Mouse (Mus musculus) hindbrain, embryonic 13.5 days (tissue): ENCODE results near the gene Larp1. TPM values are rescaled to one million over a fixed set of nuclear protein-coding genes. Genes with fewer than 3 reads are reported as not detected.

Source experiments
- ATAC-seq: fragments of 200-750 bp; cut with Nextera tagmentation; 2 replicates; pipeline ENCODE4 v1.8.0; 2017; ENCODE audit warnings: moderate TSS enrichment; ENCODE audit not compliant: low FRiP score
- H3K27ac ChIP-seq: fragments of 300-500 bp; sonication (generic); 2 replicates; pipeline ENCODE4 v1.5.1; 2015; ENCODE audit warnings: inconsistent platforms, mild to moderate bottlenecking, moderate library complexity
- H3K27me3 ChIP-seq: fragments of 300-500 bp; sonication (generic); 2 replicates; pipeline ENCODE4 v1.6.1; 2015; ENCODE audit warnings: mild to moderate bottlenecking, inconsistent platforms
- H3K36me3 ChIP-seq: fragments of 300-500 bp; sonication (generic); 2 replicates; pipeline ENCODE4 v1.6.1; 2015; ENCODE audit warnings: mild to moderate bottlenecking, inconsistent platforms
- H3K4me1 ChIP-seq: fragments of 300-500 bp; sonication (generic); replicated peaks from 2 replicates; pipeline ENCODE4 v1.6.1; 2015; ENCODE audit warnings: inconsistent platforms
- H3K4me2 ChIP-seq: fragments of 300-500 bp; sonication (generic); 2 replicates; pipeline ENCODE4 v1.6.1; 2015; ENCODE audit warnings: inconsistent platforms, mild to moderate bottlenecking, moderate library complexity
- H3K4me3 ChIP-seq: fragments of 300-500 bp; sonication (generic); 2 replicates; pipeline ENCODE4 v1.5.1; 2015; ENCODE audit warnings: mild to moderate bottlenecking, inconsistent platforms
- H3K9ac ChIP-seq: fragments of 300-500 bp; sonication (generic); 2 replicates; pipeline ENCODE4 v1.6.1; 2015; ENCODE audit warnings: mild to moderate bottlenecking, inconsistent platforms
- H3K9me3 ChIP-seq: fragments of 300-500 bp; sonication (generic); 2 replicates; pipeline ENCODE4 v1.6.1; 2016; ENCODE audit warnings: inconsistent platforms
- WGBS: fragments of 180-500 bp; shearing (Covaris S2); methylation state at CpG from one replicate; pipeline ENCODE4 v1.1.7; 2015; 5-methylcytosine and 5-hydroxymethylcytosine counted together
- polyA plus RNA-seq: library from polyadenylated mRNA; unstranded; fragments of >200 nt; fragmentation: Nextera tagmentation; extraction: Ambion mirVana; gene quantifications from 2 replicates; pipeline ENCODE4 v1.2.1, GENCODE M21; 2015

The Larp1 gene
- polyA plus RNA-seq, 1 experiment from 2014 or later, result 16.4 TPM

DNA sequence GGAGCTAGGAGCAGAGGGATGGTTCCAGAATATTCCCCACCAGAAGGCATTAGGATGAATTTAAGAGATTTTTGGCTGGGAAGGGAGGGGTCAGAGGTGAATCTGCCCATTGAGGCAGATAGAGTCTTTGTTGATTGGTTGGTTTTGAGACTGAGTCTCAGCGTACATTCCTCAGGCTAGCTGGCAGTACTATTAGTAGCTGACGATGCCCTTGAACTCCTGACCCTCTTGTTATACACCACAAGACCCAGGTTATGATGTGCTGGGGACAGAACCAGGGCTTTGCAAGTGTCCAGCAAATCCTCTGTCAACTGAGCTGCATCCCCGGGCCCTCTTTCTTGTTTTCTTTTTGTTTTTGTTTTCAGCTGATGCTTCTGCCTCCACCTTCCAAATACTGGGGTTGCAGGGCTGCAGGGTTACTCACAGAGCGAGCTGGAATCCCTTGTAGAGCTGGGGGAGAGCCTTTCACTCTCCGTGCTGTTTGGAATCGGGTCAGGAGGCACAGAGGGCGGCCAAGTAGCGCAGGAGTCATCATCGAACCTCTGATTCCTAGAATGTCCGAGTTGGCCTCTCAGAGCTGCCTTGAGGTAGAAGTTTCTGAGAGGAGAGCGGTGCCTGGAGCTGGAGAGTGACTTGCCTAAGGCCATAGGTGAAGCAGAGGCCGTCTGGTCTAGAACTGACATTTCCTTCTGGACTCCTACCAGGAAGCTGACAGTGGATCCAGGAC lies 27.6 kb upstream of the Larp1 start:
- H3K27ac ChIP-seq, result no peak overlapping the region
- H3K9me3 ChIP-seq, result no peaks in the 10 kb centered on the region
- no peaks in the 10 kb centered on the region for H3K4me1 ChIP-seq
- WGBS, result 82% methylated on average over 12 of the region's 12 CpGs
- no peak overlapping the region for H3K9ac ChIP-seq
- H3K4me3 ChIP-seq, result no peak overlapping the region
- no peak overlapping the region for H3K4me2 ChIP-seq
- no peaks in the 10 kb centered on the region for H3K36me3 ChIP-seq
- no peak for ATAC-seq
- no peaks in the 10 kb centered on the region for H3K27me3 ChIP-seq

DNA sequence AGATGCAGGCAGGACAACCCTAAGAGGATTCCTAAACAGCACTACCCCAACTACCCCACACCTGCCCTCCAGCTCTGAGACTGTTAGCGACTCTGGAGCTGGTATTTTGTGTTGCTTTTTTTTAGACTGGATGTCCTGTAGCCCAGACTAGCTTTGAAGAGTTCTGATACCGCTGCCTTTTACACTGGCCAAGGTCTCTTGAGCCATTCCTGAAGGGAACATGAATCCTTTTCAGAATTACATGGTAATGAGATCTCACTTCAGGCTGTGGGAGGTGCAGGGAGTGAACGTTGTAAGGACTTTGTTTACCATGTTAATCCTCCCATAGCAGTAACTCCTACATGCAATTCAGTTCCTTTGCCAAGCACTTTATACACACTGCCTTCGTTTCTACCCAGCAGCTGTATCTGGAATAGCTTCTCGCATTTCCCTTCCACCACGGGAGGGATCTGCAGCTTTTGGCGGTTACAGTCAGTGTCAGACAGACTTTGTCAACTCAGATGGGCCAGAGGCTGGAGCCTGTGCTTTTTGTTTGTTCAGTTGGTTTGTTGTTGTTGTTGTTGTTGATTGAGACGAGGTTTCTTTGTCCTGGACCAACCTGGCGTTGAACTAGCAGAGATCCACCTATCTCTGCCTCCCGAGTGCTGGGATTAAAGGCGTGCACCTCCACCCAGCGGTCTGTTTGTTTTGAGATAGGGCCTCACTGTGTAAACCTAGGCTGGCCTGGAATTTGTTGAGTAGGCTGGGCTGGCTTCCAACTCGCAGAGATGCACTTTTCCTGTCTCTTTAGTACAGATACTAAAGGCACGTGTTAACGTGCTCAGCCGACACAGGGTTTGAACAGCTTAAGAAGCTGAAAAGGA lies 25.2 kb upstream of the Larp1 start:
- Histone ChIP-seq H3K36me3 (no peaks in the 10 kb centered on the region), H3K27ac (no peak overlapping the region), H3K4me2 (no peak overlapping the region), H3K9ac (no peak overlapping the region), H3K4me1 (no peaks in the 10 kb centered on the region), H3K27me3 (no peaks in the 10 kb centered on the region), H3K4me3 (no peak overlapping the region), H3K9me3 (no peaks in the 10 kb centered on the region)
- ATAC-seq, result no peak
- 63% methylated on average over 16 of the region's 16 CpGs for WGBS

DNA sequence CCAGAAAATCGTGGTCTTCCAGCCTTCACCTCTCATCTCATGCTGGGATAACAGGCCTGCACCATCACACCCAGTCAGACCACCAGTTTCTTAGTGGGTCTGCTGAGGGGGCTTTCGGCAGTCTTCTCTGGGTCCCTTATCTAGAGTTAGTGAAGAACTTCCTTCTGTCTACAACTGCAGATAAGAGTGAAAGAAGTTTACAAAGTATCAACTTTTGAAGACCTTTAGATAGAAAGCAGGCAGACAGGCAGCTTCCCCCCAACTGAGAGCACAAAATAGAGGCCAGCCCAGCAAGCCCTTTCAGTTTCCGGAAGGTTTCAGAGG lies 24.6 kb upstream of the Larp1 start:
- Histone ChIP-seq H3K36me3 (no peaks in the 10 kb centered on the region), H3K9me3 (no peaks in the 10 kb centered on the region), H3K27me3 (no peaks in the 10 kb centered on the region), H3K4me3 (no peak overlapping the region), H3K27ac (no peak overlapping the region), H3K4me2 (no peak overlapping the region), H3K4me1 (no peaks in the 10 kb centered on the region), H3K9ac (no peak overlapping the region)
- WGBS, result 54% methylated on average over 3 of the region's 3 CpGs
- ATAC-seq, result no peak

DNA sequence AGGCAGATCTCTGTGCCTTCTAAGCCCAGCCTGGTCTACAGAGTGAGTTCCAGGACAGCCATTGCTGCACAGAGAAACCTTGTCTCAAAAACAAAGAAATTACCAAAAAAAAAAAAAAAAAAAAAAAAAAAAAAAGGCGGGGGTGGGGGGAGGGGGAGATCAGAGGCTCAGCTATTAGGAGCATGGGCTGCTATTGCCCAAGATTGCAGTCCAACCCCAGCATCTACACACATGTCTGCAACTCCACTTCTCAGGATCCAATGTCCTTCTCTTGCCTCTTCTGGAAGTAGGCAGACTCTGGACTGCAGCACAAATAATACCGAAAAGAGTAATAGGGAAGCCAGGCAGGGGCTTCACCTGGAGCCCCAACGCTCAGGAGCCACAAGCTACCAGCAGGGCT lies 23.4 kb upstream of the Larp1 start:
- no peak overlapping the region for H3K4me3 ChIP-seq
- ATAC-seq, result no peak

DNA sequence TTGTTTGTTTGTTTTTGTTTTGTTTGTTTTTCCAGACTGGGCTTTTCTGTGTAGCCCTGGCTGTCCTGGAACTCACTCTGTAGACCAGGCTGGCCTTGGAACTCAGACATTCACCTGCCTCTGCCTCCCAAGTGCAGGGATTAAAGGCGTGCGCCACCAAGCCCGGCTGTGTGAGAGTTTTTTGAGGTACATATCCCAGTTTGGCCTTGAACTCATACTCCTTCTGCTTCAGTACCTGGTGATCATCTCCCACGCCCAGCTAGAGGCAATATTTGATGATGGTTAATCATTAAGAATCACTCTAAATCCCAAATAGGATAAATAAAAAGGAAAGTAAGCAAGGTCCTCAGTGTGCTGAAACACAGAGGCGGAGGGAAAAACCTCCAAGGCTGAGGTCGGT lies 22.8 kb upstream of the Larp1 start:
- H3K9me3 ChIP-seq, result no peaks in the 10 kb centered on the region
- ATAC-seq, result no peak
- no peak overlapping the region for H3K4me2 ChIP-seq
- H3K4me1 ChIP-seq, result no peaks in the 10 kb centered on the region
- H3K4me3 ChIP-seq, result no peak overlapping the region
- H3K9ac ChIP-seq, result no peak overlapping the region
- H3K36me3 ChIP-seq, result no peaks in the 10 kb centered on the region
- WGBS, result 92% methylated on average over 6 of the region's 6 CpGs
- H3K27ac ChIP-seq, result no peak overlapping the region
- no peaks in the 10 kb centered on the region for H3K27me3 ChIP-seq

More for the DNA sequence above, 23.4 kb upstream of the Larp1 start:
- 97% methylated on average over 2 of the region's 3 CpGs for WGBS
- H3K36me3 ChIP-seq, result no peaks in the 10 kb centered on the region
- no peak overlapping the region for H3K4me2 ChIP-seq
- no peak overlapping the region for H3K9ac ChIP-seq
- no peaks in the 10 kb centered on the region for H3K9me3 ChIP-seq
- H3K4me1 ChIP-seq, result no peaks in the 10 kb centered on the region
- H3K27ac ChIP-seq, result no peak overlapping the region
- no peaks in the 10 kb centered on the region for H3K27me3 ChIP-seq

DNA sequence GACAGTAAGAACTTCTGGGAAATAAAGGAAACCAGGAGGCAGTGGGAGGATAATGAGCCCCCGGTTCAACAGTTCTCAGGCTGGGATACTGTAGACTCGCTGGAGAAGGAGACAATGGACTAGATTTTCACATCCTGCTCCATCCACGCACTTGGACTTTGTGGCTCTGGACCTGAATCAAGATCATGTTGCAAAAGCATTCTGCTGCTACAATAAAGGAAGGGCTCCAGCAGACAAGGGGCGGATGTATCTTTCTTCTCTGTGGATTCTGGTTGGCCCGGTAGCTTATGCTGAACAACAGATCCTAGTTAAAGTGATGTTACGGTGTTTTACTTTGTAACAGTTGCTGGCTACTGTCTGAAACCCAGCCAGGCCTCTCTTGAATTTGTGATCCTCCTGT lies 22.4 kb upstream of the Larp1 start:
- no peak overlapping the region for H3K4me2 ChIP-seq

DNA sequence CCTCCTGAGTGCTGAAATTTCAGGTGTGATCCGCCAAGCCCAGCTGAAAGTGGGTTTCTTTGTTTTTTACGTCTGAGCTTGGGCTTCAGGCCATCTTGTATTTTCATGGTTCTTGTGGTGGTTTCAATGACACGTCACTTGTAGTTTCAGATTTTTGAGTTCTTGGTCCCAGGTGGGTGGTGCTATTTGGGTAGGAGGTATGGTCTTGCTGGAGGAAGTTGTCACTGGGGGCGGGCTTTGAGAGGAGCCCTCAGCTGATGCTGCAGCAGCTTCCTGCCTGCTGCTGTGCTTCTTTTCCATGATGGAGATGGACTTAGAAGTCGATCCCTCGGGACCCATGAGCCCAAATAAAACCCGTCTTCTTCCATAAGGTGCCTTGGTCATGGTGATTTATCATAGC lies 22.0 kb upstream of the Larp1 start:
- Histone ChIP-seq H3K27me3 (no peaks in the 10 kb centered on the region), H3K4me2 (no peak overlapping the region), H3K4me1 (no peaks in the 10 kb centered on the region), H3K4me3 (no peak overlapping the region), H3K9ac (no peak overlapping the region), H3K27ac (no peak overlapping the region), H3K36me3 (no peaks in the 10 kb centered on the region), H3K9me3 (no peaks in the 10 kb centered on the region)
- 94% methylated on average over 7 of the region's 7 CpGs for WGBS
- no peak for ATAC-seq

More for the DNA sequence above, 22.4 kb upstream of the Larp1 start:
- no peak for ATAC-seq
- Histone ChIP-seq H3K4me3 (no peak overlapping the region), H3K9me3 (no peaks in the 10 kb centered on the region), H3K4me1 (no peaks in the 10 kb centered on the region), H3K27ac (no peak overlapping the region), H3K9ac (no peak overlapping the region), H3K27me3 (no peaks in the 10 kb centered on the region), H3K36me3 (no peaks in the 10 kb centered on the region)
- WGBS, result 90% methylated on average over 6 of the region's 6 CpGs

DNA sequence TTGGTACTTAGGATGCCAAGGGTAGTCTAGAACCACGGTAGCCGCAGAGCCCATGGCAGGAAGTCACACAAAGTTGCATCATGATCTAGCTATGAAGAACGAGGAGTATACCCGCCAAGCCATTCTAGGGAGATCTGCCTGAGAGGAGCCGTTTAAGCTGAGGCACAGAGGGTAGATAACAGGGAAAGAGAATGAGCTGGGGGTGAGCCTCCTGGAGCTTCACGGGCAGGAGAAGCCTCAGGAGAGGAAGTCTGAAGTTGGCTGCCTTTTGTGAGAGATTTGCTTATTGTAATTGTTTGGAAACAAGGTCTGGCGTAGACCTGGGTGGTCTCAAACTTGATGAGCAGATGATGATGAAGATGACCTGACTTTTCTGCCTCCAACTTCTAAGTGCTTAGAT lies 10.7 kb upstream of the Larp1 start:
- Histone ChIP-seq H3K4me3 (no peak overlapping the region), H3K9ac (no peak overlapping the region), H3K4me1 (no peaks in the 10 kb centered on the region), H3K36me3 (no peaks in the 10 kb centered on the region), H3K4me2 (no peak overlapping the region), H3K27me3 (no peaks in the 10 kb centered on the region), H3K27ac (no peak overlapping the region), H3K9me3 (no peaks in the 10 kb centered on the region)
- 84% methylated on average over 7 of the region's 7 CpGs for WGBS
- no peak for ATAC-seq

DNA sequence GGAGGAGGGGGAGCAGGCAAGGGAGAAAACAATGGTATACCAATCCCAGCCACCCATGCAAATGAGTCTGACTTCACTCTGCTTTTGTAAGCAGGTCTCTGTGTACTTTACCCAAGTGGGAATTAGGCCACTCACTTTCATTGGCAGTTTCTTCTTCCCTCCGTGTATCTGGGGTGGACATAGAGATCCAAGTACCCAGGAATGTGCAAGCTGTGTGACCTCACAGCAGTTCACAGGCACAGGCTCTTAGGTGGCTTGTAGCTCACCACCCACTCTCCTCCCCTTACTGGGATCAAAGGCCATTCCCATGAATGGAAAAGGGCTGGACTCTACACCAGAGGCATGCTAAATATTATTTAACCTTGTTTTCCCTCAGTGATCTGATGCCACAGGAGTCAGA lies 10.0 kb upstream of the Larp1 start:
- no peak overlapping the region for H3K27ac ChIP-seq
- no peak overlapping the region for H3K4me2 ChIP-seq
- no peak for ATAC-seq
- H3K36me3 ChIP-seq, result no peaks in the 10 kb centered on the region
- no peak overlapping the region for H3K9ac ChIP-seq
- WGBS, result 12% methylated on average over 1 of the region's 1 CpGs
- no peaks in the 10 kb centered on the region for H3K27me3 ChIP-seq
- no peaks in the 10 kb centered on the region for H3K4me1 ChIP-seq
- no peak overlapping the region for H3K4me3 ChIP-seq
- H3K9me3 ChIP-seq, result no peaks in the 10 kb centered on the region

DNA sequence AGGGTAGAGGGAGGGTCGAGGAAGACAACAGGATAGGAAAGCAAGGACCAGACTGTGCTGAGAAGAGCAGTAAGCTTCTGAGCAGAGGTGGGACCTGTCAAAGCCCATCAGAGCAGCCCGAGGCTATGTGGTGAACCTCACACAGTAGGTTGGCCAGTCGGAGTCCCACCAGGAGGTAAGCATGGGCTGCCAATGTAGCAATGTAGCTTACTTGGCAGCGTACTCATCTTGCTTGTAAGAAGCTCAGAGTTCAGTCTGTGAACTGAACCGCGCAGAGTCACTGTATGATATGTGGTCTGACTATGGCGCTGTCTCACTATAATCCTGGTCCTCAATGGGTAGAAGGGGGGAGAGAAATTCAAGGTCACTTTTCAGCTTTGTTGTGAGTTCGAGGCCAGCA lies 5.7 kb upstream of the Larp1 start:
- Histone ChIP-seq H3K27me3 (no peaks in the 10 kb centered on the region), H3K36me3 (no peaks in the 10 kb centered on the region), H3K4me2 (no peak overlapping the region), H3K4me1 (peaks cover 4% of the 10 kb centered on the region), H3K9ac (no peak overlapping the region), H3K9me3 (no peaks in the 10 kb centered on the region), H3K27ac (no peak overlapping the region), H3K4me3 (no peak overlapping the region)
- no peak for ATAC-seq
- 90% methylated on average over 8 of the region's 8 CpGs for WGBS

DNA sequence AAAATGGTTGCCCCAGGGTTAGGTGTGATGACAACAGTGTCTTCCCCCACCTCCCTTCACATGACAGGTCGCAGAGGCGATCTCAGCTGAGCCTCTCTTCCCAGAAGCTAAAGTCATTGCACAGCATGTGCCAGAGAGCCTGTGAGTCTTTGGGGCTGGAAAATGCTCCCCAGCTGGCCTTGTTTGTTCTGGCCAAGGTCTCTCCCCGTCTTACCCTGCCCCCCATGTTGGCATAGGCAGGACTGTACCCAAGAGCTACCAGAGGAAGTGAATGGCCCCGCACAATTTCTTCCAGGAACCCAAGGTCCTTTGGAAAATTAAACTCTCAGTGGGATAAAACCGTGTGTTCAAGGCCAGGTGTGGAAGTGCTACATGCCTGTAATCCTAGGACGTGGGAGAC lies 5.1 kb upstream of the Larp1 start:
- H3K4me1 ChIP-seq, result peaks cover 6% of the 10 kb centered on the region
- 70% methylated on average over 6 of the region's 6 CpGs for WGBS

DNA sequence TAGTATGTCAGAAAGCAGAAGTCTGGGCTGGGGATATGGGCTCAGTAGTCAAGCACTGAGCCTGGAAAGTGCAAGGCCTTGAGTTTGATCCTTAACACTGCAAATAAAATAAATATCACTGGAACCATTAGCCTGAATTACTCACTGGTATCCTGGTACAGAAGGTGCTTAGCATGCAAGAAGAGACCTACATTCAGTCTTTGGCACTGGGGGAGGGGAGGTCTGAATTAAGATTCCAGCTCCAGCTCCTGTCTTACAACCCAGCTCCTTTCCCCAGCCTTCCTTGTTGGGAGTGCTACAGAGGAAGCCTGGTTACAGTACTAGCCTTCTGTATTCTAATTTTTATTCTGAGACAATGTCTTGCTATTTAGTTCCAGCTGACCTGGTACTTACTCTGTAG lies 3.8 kb upstream of the Larp1 start:
- no peak for ATAC-seq
- no peak overlapping the region for H3K9ac ChIP-seq
- H3K9me3 ChIP-seq, result no peaks in the 10 kb centered on the region
- no peak overlapping the region for H3K27ac ChIP-seq
- peaks cover 8% of the 10 kb centered on the region for H3K4me1 ChIP-seq
- no peaks in the 10 kb centered on the region for H3K36me3 ChIP-seq
- H3K4me2 ChIP-seq, result no peak overlapping the region
- H3K27me3 ChIP-seq, result no peaks in the 10 kb centered on the region
- H3K4me3 ChIP-seq, result no peak overlapping the region

More for the DNA sequence above, 5.1 kb upstream of the Larp1 start:
- Histone ChIP-seq H3K9ac (no peak overlapping the region), H3K4me3 (no peak overlapping the region), H3K36me3 (no peaks in the 10 kb centered on the region), H3K4me2 (no peak overlapping the region), H3K9me3 (no peaks in the 10 kb centered on the region), H3K27ac (no peak overlapping the region), H3K27me3 (no peaks in the 10 kb centered on the region)
- ATAC-seq, result no peak

DNA sequence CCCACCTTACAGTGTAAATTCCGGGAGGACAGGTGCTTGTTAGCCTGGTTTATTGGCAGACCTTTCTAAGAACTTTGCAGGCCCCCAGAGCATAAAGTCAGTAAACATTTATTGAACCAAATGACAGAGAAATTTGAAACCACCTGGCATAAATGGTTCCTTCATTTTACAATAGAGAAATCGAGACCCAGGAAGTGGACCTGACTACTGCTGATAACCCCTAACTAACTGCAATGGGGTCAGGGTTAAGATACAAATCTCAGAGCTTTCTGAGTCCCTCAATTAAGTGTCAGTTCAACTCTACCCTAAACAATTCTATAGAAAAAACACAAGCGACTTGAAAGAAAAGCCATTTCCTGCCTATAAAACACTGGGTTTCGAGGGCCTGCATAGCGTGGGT lies 851 bp upstream of the Larp1 start:
- 20% methylated on average over 5 of the region's 5 CpGs for WGBS
- Histone ChIP-seq H3K27me3 (no peaks in the 10 kb centered on the region), H3K27ac (peak overlapping the region; percentile 79; the same call in 1 of the 2 replicates), H3K9me3 (no peaks in the 10 kb centered on the region), H3K9ac (peak overlapping the region; percentile 77), H3K4me2 (peak overlapping the region; percentile 88), H3K4me1 (peaks cover 28% of the 10 kb centered on the region), H3K36me3 (no peaks in the 10 kb centered on the region), H3K4me3 (peak overlapping the region; percentile 98)
- ATAC-seq, result no peak
